Mouse (Mus musculus): ENCODE data around the gene Bcas3.
A peak's percentile ranks its signal among the peaks of the same experiment; 100 is the strongest.
"Not testable (repeated sequence)": the region's sequence is repeated elsewhere in the genome, so short reads cannot be mapped to it uniquely, and the experiment has no call there.

Bcas3 gene

GRCm38 (mm10) chr11:85485197-85485940 lies 132.4 kb downstream of the Bcas3 start:
- no peak for DNase-seq

GRCm38 (mm10) chr11:85487501-85487900 lies 134.5 kb downstream of the Bcas3 start:
- no peak for DNase-seq

- DNase-seq: peak; percentile 30
Observed at GRCm38 (mm10) chr11:85492231-85492630, 139.3 kb downstream of the Bcas3 start.

- no peak for DNase-seq
Observed at GRCm38 (mm10) chr11:85492666-85493065, 139.7 kb downstream of the Bcas3 start.

GRCm38 (mm10) chr11:85499561-85499960 lies 146.6 kb downstream of the Bcas3 start:
- no peak for DNase-seq

GRCm38 (mm10) chr11:85502031-85502430 lies 149.1 kb downstream of the Bcas3 start:
- no peak for DNase-seq

GRCm38 (mm10) chr11:85504812-85505211 lies 151.8 kb downstream of the Bcas3 start:
- DNase-seq: not testable (repeated sequence)

GRCm38 (mm10) chr11:85505811-85506210 lies 152.8 kb downstream of the Bcas3 start:
- no peak for DNase-seq

- DNase-seq: no peak
Observed at GRCm38 (mm10) chr11:85509334-85509733, 156.4 kb downstream of the Bcas3 start.

- no peak for DNase-seq
Observed at GRCm38 (mm10) chr11:85511270-85511904, 158.4 kb downstream of the Bcas3 start.

- DNase-seq: no peak
Observed at GRCm38 (mm10) chr11:85516724-85517123, 163.8 kb downstream of the Bcas3 start.

GRCm38 (mm10) chr11:85518025-85518756 lies 165.2 kb downstream of the Bcas3 start:
- peak; percentile 23 for DNase-seq

GRCm38 (mm10) chr11:85520236-85520635 lies 167.3 kb downstream of the Bcas3 start:
- DNase-seq: no peak

GRCm38 (mm10) chr11:85520996-85521395 lies 168.0 kb downstream of the Bcas3 start:
- no peak for DNase-seq

GRCm38 (mm10) chr11:85523646-85524045 lies 170.7 kb downstream of the Bcas3 start:
- peak; percentile 23 for DNase-seq

GRCm38 (mm10) chr11:85524186-85524585 lies 171.2 kb downstream of the Bcas3 start:
- peak; percentile 73 for DNase-seq

GRCm38 (mm10) chr11:85524841-85525500 lies 172.0 kb downstream of the Bcas3 start:
- peak; percentile 40 for DNase-seq

GRCm38 (mm10) chr11:85525501-85525885 lies 172.5 kb downstream of the Bcas3 start:
- no peak for DNase-seq

- no peak for DNase-seq
Observed at GRCm38 (mm10) chr11:85525979-85526775, 173.2 kb downstream of the Bcas3 start.

- DNase-seq: no peak
Observed at GRCm38 (mm10) chr11:85527261-85527660, 174.3 kb downstream of the Bcas3 start.

- no peak for DNase-seq
Observed at GRCm38 (mm10) chr11:85529531-85530285, 176.7 kb downstream of the Bcas3 start.

GRCm38 (mm10) chr11:85540989-85541388 lies 188.0 kb downstream of the Bcas3 start:
- no peak for DNase-seq

Measured in liver (tissue).